Mouse (Mus musculus) E14TG2a.4 (cell line): Measurements from ENCODE around the gene Sergef.

Experiments
- CTCF ChIP-seq: conservative IDR thresholded peaks from 2 replicates; pipeline ENCODE4 v1.5.1; 2014; ENCODE audit warnings: low read length
- POU5F1 ChIP-seq: IDR thresholded peaks from 2 replicates; pipeline ENCODE4 v1.6.1; 2014; ENCODE audit warnings: low read length, borderline replicate concordance

GRCm38 (mm10) chr7:46603051-46603450 lies 36.6 kb downstream of the Sergef start:
- TF ChIP-seq CTCF (no peak), POU5F1 (no peak)
